Mouse (Mus musculus) ES-E14 (cell line): ENCODE measurements around the gene Snrpc.

Experiments used
- CHD2 ChIP-seq: IDR thresholded peaks from 2 replicates; pipeline ENCODE4 v1.6.1; 2014; ENCODE audit warnings: mild to moderate bottlenecking, low read depth, low read length, inconsistent platforms
- HCFC1 ChIP-seq: IDR thresholded peaks from 2 replicates; pipeline ENCODE4 v1.6.1; 2012; ENCODE audit warnings: low read length, inconsistent platforms, borderline replicate concordance; ENCODE audit not compliant: insufficient read depth
- MAFK ChIP-seq: IDR thresholded peaks from 2 replicates; pipeline ENCODE4 v1.6.1; 2014; ENCODE audit warnings: mild to moderate bottlenecking, low read depth, low read length, inconsistent platforms; ENCODE audit not compliant: insufficient read depth
- ZC3H11A ChIP-seq: IDR thresholded peaks from 2 replicates; pipeline ENCODE4 v1.6.1; 2012; ENCODE audit warnings: low read depth, mild to moderate bottlenecking, inconsistent platforms, low read length, borderline replicate concordance
- ZNF384 ChIP-seq: IDR thresholded peaks from 2 replicates; pipeline ENCODE4 v1.6.1; 2012; ENCODE audit warnings: low read depth, low read length, inconsistent platforms

GRCm38 (mm10) chr17:27866737-27867136 is 28.8 kb downstream of the Snrpc start:
- TF ChIP-seq CHD2 (no peak), HCFC1 (no peak), MAFK (no peak), ZNF384 (no peak), ZC3H11A (no peak)
